Mouse (Mus musculus) embryonic facial prominence, embryonic 13.5 days (tissue): ENCODE data around the gene Stpg2. TPM values are rescaled to one million over a fixed set of nuclear protein-coding genes. Genes with fewer than 3 reads are reported as not detected.

Experiments used
- polyA plus RNA-seq: library from polyadenylated mRNA; unstranded; fragments of >200 nt; fragmentation: Nextera tagmentation; extraction: Ambion mirVana; gene quantifications from 2 replicates; pipeline ENCODE4 v1.2.1, GENCODE M21; 2015

Gene Stpg2
- polyA plus RNA-seq, 1 experiment from 2014 or later, result not detected

Other genes starting within 250 kb of the Stpg2 start
- 59.7 and 69.3 TPM in 2 replicates for gene Rap1gds1, start 130.5 kb upstream of the Stpg2 start, polyA plus RNA-seq